ENCODE assay signal across 20 mouse cellular contexts in the genomic region with DNA sequence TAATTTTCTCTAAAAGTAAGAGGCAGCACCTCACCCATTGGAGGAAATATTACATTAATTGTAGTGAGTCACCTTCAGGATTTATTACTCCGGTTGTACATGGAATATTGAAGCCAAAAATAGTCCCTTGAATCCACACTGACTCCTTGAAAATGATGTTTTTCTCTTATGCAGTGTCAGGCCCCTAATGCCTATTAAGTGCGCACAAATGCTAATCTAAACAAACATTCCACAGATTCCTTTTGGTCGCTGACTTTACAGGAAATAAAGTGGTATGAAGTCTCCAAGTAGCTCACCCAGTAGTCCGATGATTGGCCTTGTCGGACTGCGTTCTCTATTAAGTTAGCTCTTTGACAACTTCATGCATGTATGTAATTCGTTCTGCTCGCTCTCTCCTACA. TPM values are rescaled to one million over a fixed set of nuclear protein-coding genes. Genes with fewer than 3 reads are reported as not detected.
A peak's percentile ranks its signal among the peaks of the same experiment; 100 is the strongest.
DNase-seq lines count a peak whose midpoint lies in the region; ATAC-seq and TF ChIP-seq lines count a peak whose summit lies in the region.
"Had no signal": no experiment of that assay in that cellular context is flagged by ENCODE, and none has a peak within 500 bp of the region (broad histone marks: within the 10 kb centered on the region; RNA-seq: fewer than 3 reads in every experiment).

No protein-coding gene starts in this region.

- no peak overlapping the region for H3K4me3 ChIP-seq in embryonic facial prominence, embryonic 15.5 days (replicated peaks)
- no peak overlapping the region for H3K4me3 ChIP-seq in embryonic facial prominence, embryonic 10.5 days
- H3K4me3 ChIP-seq in liver, embryonic 13.5 days (replicated peaks), result peak overlapping the region; percentile 6; the same call in 1 of the 2 replicates
- peak overlapping the region; percentile 5 for H3K4me3 ChIP-seq in intestine, embryonic 15.5 days (replicated peaks)
- H3K4me3 ChIP-seq in small intestine, adult 2 months (ENCODE audit: low read depth, low read length), result peak overlapping the region; percentile 54
- H3K4me3 ChIP-seq in hindbrain, postnatal 0 days (ENCODE audit: low read length), result no peak overlapping the region
- H3K4me3 ChIP-seq: hindbrain, embryonic 13.5 days; limb, embryonic 10.5 days had no signal

- no peaks in the 10 kb centered on the region for H3K9me3 ChIP-seq in embryonic facial prominence, embryonic 15.5 days (replicated peaks)
- H3K9me3 ChIP-seq in embryonic facial prominence, embryonic 10.5 days, result no peaks in the 10 kb centered on the region
- H3K9me3 ChIP-seq in liver, embryonic 13.5 days (replicated peaks), result no peaks in the 10 kb centered on the region
- no peaks in the 10 kb centered on the region for H3K9me3 ChIP-seq in intestine, embryonic 15.5 days
- H3K9me3 ChIP-seq in hindbrain, postnatal 0 days (ENCODE audit: low read length), result no peaks in the 10 kb centered on the region
- H3K9me3 ChIP-seq: hindbrain, embryonic 13.5 days; limb, embryonic 10.5 days had no signal

- 0 out of 2 replicates have a peak overlapping the region, but pooled peaks have one; percentile 39 for H3K27ac ChIP-seq in embryonic facial prominence, embryonic 15.5 days (replicated peaks)
- H3K27ac ChIP-seq in embryonic facial prominence, embryonic 10.5 days (replicated peaks), result no peak overlapping the region
- H3K27ac ChIP-seq in liver, embryonic 13.5 days, result peak overlapping the region; percentile 90
- H3K27ac ChIP-seq in intestine, embryonic 15.5 days, result peak overlapping the region; percentile 77
- H3K27ac ChIP-seq in small intestine, adult 2 months (ENCODE audit: insufficient read depth, low read depth, low read length), result peak overlapping the region; percentile 88
- H3K27ac ChIP-seq in hindbrain, postnatal 0 days, result no peak overlapping the region
- H3K27ac ChIP-seq: hindbrain, embryonic 13.5 days; limb, embryonic 10.5 days had no signal

- H3K27me3 ChIP-seq in embryonic facial prominence, embryonic 15.5 days, result no peaks in the 10 kb centered on the region
- no peaks in the 10 kb centered on the region for H3K27me3 ChIP-seq in embryonic facial prominence, embryonic 10.5 days (replicated peaks; ENCODE audit: low read depth, poor library complexity, severe bottlenecking)
- no peaks in the 10 kb centered on the region for H3K27me3 ChIP-seq in liver, embryonic 13.5 days
- H3K27me3 ChIP-seq in intestine, embryonic 15.5 days (replicated peaks), result no peaks in the 10 kb centered on the region
- no peaks in the 10 kb centered on the region for H3K27me3 ChIP-seq in small intestine, adult 2 months (ENCODE audit: control insufficient read depth, insufficient read depth, low read length)
- no peaks in the 10 kb centered on the region for H3K27me3 ChIP-seq in hindbrain, postnatal 0 days (ENCODE audit: insufficient read depth, low read length)
- H3K27me3 ChIP-seq: CH12.LX; hindbrain, embryonic 13.5 days had no signal

- H3K4me1 ChIP-seq in embryonic facial prominence, embryonic 15.5 days, result peaks cover 3% of the 10 kb centered on the region; the same call in 1 of the 2 replicates
- H3K4me1 ChIP-seq in embryonic facial prominence, embryonic 10.5 days, result peaks cover 13% of the 10 kb centered on the region
- peaks cover 94% of the 10 kb centered on the region for H3K4me1 ChIP-seq in liver, embryonic 13.5 days (replicated peaks)
- peaks cover 14% of the 10 kb centered on the region for H3K4me1 ChIP-seq in intestine, embryonic 15.5 days (replicated peaks)
- peaks cover 26% of the 10 kb centered on the region; the same call in 1 of the 2 replicates for H3K4me1 ChIP-seq in small intestine, adult 2 months (ENCODE audit: control insufficient read depth, insufficient read depth, insufficient read length, low read length)
- H3K4me1 ChIP-seq in hindbrain, postnatal 0 days (ENCODE audit: insufficient read depth, low read length), result peaks cover 4% of the 10 kb centered on the region; the same call in 1 of the 2 replicates

- ATAC-seq in embryonic facial prominence, embryonic 15.5 days (ENCODE audit: insufficient number of reproducible peaks, low FRiP score, low TSS enrichment, low read depth), result no peak
- no peak for ATAC-seq in liver, embryonic 13.5 days (ENCODE audit: low read depth)
- ATAC-seq in intestine, embryonic 15.5 days, result no peak
- ATAC-seq in hindbrain, postnatal 0 days, result no peak
- ATAC-seq: midbrain, embryonic 16.5 days had no signal

- WGBS in embryonic facial prominence, embryonic 15.5 days, result 59% methylated on average over 8 of the region's 8 CpGs
- WGBS in embryonic facial prominence, embryonic 10.5 days, result 74% methylated on average over 8 of the region's 8 CpGs
- 84% methylated on average over 8 of the region's 8 CpGs for WGBS in liver, embryonic 13.5 days (ENCODE audit: insufficient replicate concordance)
- WGBS in intestine, embryonic 15.5 days, result 41% methylated on average over 8 of the region's 8 CpGs
- 36% methylated on average over 8 of the region's 8 CpGs for WGBS in small intestine, adult 2 months
- WGBS in hindbrain, postnatal 0 days, result 71% methylated on average over 8 of the region's 8 CpGs

- TF ChIP-seq CTCF in small intestine, adult 2 months (IDR thresholded peaks at IDR 0.05; ENCODE audit: extremely low read depth, insufficient read length, insufficient replicate concordance, low read depth, low read length), result no peak
- TF ChIP-seq CTCF in hindbrain, postnatal 0 days (IDR thresholded peaks at IDR 0.05; ENCODE audit: low read depth), result no peak

- no peak overlapping the region for H3K4me2 ChIP-seq in embryonic facial prominence, embryonic 15.5 days (replicated peaks)
- peak overlapping the region; percentile 78 for H3K4me2 ChIP-seq in liver, embryonic 13.5 days
- peak overlapping the region; percentile 53 for H3K4me2 ChIP-seq in intestine, embryonic 15.5 days (replicated peaks)
- no peak overlapping the region for H3K4me2 ChIP-seq in hindbrain, postnatal 0 days (ENCODE audit: low read depth, low read length)
- H3K4me2 ChIP-seq: hindbrain, embryonic 13.5 days had no signal

- H3K36me3 ChIP-seq in embryonic facial prominence, embryonic 15.5 days, result no peaks in the 10 kb centered on the region
- H3K36me3 ChIP-seq in embryonic facial prominence, embryonic 10.5 days (replicated peaks), result no peaks in the 10 kb centered on the region
- H3K36me3 ChIP-seq in liver, embryonic 13.5 days, result peaks cover 4% of the 10 kb centered on the region; the same call in 1 of the 2 replicates
- no peaks in the 10 kb centered on the region for H3K36me3 ChIP-seq in intestine, embryonic 15.5 days
- peaks cover 17% of the 10 kb centered on the region for H3K36me3 ChIP-seq in small intestine, adult 2 months (ENCODE audit: control insufficient read depth, insufficient read depth, low read length)
- no peaks in the 10 kb centered on the region for H3K36me3 ChIP-seq in hindbrain, postnatal 0 days (ENCODE audit: insufficient read depth, low read length)
- H3K36me3 ChIP-seq: hindbrain, embryonic 13.5 days; limb, embryonic 10.5 days had no signal

- DNase-seq in embryonic facial prominence, embryonic 10.5 days (ENCODE audit: low spot score), result no peak
- DNase-seq in liver, embryonic 13.5 days, result no peak
- no peak for DNase-seq in liver
- DNase-seq in hindbrain, postnatal 0 days (ENCODE audit: low spot score), result no peak
- no peak for DNase-seq in retina, postnatal 1 day
- DNase-seq: adrenal gland, postnatal 36 days; cerebellum, adult 9-10 months; heart, adult 18-20 months; right cerebral cortex, postnatal 25 days had no signal

- H3K9ac ChIP-seq in embryonic facial prominence, embryonic 15.5 days, result no peak overlapping the region
- H3K9ac ChIP-seq in liver, embryonic 13.5 days, result peak overlapping the region; percentile 42; the same call in 1 of the 2 replicates
- H3K9ac ChIP-seq in intestine, embryonic 15.5 days, result peak overlapping the region; percentile 26
- no peak overlapping the region for H3K9ac ChIP-seq in hindbrain, postnatal 0 days (replicated peaks; ENCODE audit: low read length)
- H3K9ac ChIP-seq: hindbrain, embryonic 13.5 days had no signal

- TF ChIP-seq POLR2A in small intestine, adult 2 months (IDR thresholded peaks at IDR 0.05; ENCODE audit: low read depth, low read length), result no peak

RNA-seq across cellular contexts. Expression of gene AA986860, which starts 3.1 kb away (rescaled TPM):
- polyA plus RNA-seq in embryonic facial prominence, embryonic 15.5 days (2015; fragmentation: Nextera tagmentation; extraction: Ambion mirVana), result 12.7 and 14.3 TPM in 2 replicates
- 0.47 and 0.72 TPM in 2 replicates for polyA plus RNA-seq in embryonic facial prominence, embryonic 10.5 days (2016; fragmentation: Nextera tagmentation; extraction: Ambion mirVana)
- 6.2 and 8.3 TPM in 2 replicates for polyA plus RNA-seq in liver, embryonic 13.5 days (2015; fragmentation: Nextera tagmentation; extraction: Ambion mirVana)
- 58.1 and 62.2 TPM in 2 replicates for polyA plus RNA-seq in intestine, embryonic 15.5 days (2015; fragmentation: Nextera tagmentation; extraction: Ambion mirVana)
- 15.1 and 64.1 TPM in 2 replicates for polyA plus RNA-seq in small intestine, adult 2 months (2012; rRNA removed)
- 0.32 and 1.3 TPM in 2 replicates for total RNA-seq in hindbrain, postnatal 0 days (2014; rRNA removed)
- 0.58 and 0.59 TPM in 2 replicates for polyA plus RNA-seq in hindbrain, postnatal 0 days (2015; fragmentation: Nextera tagmentation; extraction: Ambion mirVana)

RNA-seq across cellular contexts. Expression of gene Pfkfb2, which starts 5.8 kb away (rescaled TPM):
- 9.2 and 10.1 TPM in 2 replicates for polyA plus RNA-seq in embryonic facial prominence, embryonic 15.5 days (2015; fragmentation: Nextera tagmentation; extraction: Ambion mirVana)
- 4.2 and 4.6 TPM in 2 replicates for polyA plus RNA-seq in embryonic facial prominence, embryonic 10.5 days (2016; fragmentation: Nextera tagmentation; extraction: Ambion mirVana)
- 4.5 and 5.4 TPM in 2 replicates for polyA plus RNA-seq in liver, embryonic 13.5 days (2015; fragmentation: Nextera tagmentation; extraction: Ambion mirVana)
- polyA plus RNA-seq in intestine, embryonic 15.5 days (2015; fragmentation: Nextera tagmentation; extraction: Ambion mirVana), result 10.8 and 11.2 TPM in 2 replicates
- polyA plus RNA-seq in small intestine, adult 2 months (2012; rRNA removed), result 4.2 and 9.6 TPM in 2 replicates
- total RNA-seq in hindbrain, postnatal 0 days (2014; rRNA removed), result 23.6 and 30.0 TPM in 2 replicates
- 13.3 and 13.5 TPM in 2 replicates for polyA plus RNA-seq in hindbrain, postnatal 0 days (2015; fragmentation: Nextera tagmentation; extraction: Ambion mirVana)

RNA-seq across cellular contexts. Expression of gene Yod1, which starts 17.7 kb away (rescaled TPM):
- polyA plus RNA-seq in embryonic facial prominence, embryonic 15.5 days (2015; fragmentation: Nextera tagmentation; extraction: Ambion mirVana), result 11.8 and 14.9 TPM in 2 replicates
- 9.2 and 10.6 TPM in 2 replicates for polyA plus RNA-seq in embryonic facial prominence, embryonic 10.5 days (2016; fragmentation: Nextera tagmentation; extraction: Ambion mirVana)
- 40.8 and 47.6 TPM in 2 replicates for polyA plus RNA-seq in liver, embryonic 13.5 days (2015; fragmentation: Nextera tagmentation; extraction: Ambion mirVana)
- 10.2 and 10.5 TPM in 2 replicates for polyA plus RNA-seq in intestine, embryonic 15.5 days (2015; fragmentation: Nextera tagmentation; extraction: Ambion mirVana)
- polyA plus RNA-seq in small intestine, adult 2 months (2012; rRNA removed), result 0.50 and 1.5 TPM in 2 replicates
- total RNA-seq in hindbrain, postnatal 0 days (2014; rRNA removed), result 10.4 and 11.9 TPM in 2 replicates
- polyA plus RNA-seq in hindbrain, postnatal 0 days (2015; fragmentation: Nextera tagmentation; extraction: Ambion mirVana), result 19.3 and 20.7 TPM in 2 replicates

RNA-seq across cellular contexts. Expression of gene Gm29427, which starts 19.3 kb away (rescaled TPM):
- polyA plus RNA-seq in embryonic facial prominence, embryonic 15.5 days (2015; fragmentation: Nextera tagmentation; extraction: Ambion mirVana), result not detected in 2 replicates
- polyA plus RNA-seq in embryonic facial prominence, embryonic 10.5 days (2016; fragmentation: Nextera tagmentation; extraction: Ambion mirVana), result not detected in 2 replicates
- not detected in 2 replicates for polyA plus RNA-seq in liver, embryonic 13.5 days (2015; fragmentation: Nextera tagmentation; extraction: Ambion mirVana)
- not detected in 2 replicates for polyA plus RNA-seq in intestine, embryonic 15.5 days (2015; fragmentation: Nextera tagmentation; extraction: Ambion mirVana)
- not detected in 2 replicates for polyA plus RNA-seq in small intestine, adult 2 months (2012; rRNA removed)
- total RNA-seq in hindbrain, postnatal 0 days (2014; rRNA removed), result not detected in 2 replicates
- not detected in 2 replicates for polyA plus RNA-seq in hindbrain, postnatal 0 days (2015; fragmentation: Nextera tagmentation; extraction: Ambion mirVana)
- total RNA-seq: adrenal gland, postnatal 36 days; CH12.LX; gastrocnemius, adult 8-10 months; megakaryocyte progenitor cell, adult 5-6 weeks had no signal
- polyA plus RNA-seq: heart, embryonic 16.5 days; limb, embryonic 10.5 days; midbrain, embryonic 16.5 days; neural tube, embryonic 11.5 days had no signal

Comparison
In these comparisons a context has a peak if more than half of its experiments do, and no peak if none do; other contexts are left out.
1. H3K27ac ChIP-seq: peak in embryonic facial prominence, embryonic 15.5 days (single experiment), liver, embryonic 13.5 days (single experiment), intestine, embryonic 15.5 days (single experiment) and small intestine, adult 2 months (single experiment); none in embryonic facial prominence, embryonic 10.5 days (single experiment) and hindbrain, postnatal 0 days (single experiment).
2. H3K4me2 ChIP-seq: peak in liver, embryonic 13.5 days (single experiment) and intestine, embryonic 15.5 days (single experiment); none in embryonic facial prominence, embryonic 15.5 days (single experiment) and hindbrain, postnatal 0 days (single experiment).
3. H3K4me3 ChIP-seq: peak in liver, embryonic 13.5 days (single experiment), intestine, embryonic 15.5 days (single experiment) and small intestine, adult 2 months (single experiment); none in embryonic facial prominence, embryonic 15.5 days (single experiment), embryonic facial prominence, embryonic 10.5 days (single experiment) and hindbrain, postnatal 0 days (single experiment).
4. H3K9ac ChIP-seq: peak in liver, embryonic 13.5 days (single experiment) and intestine, embryonic 15.5 days (single experiment); none in embryonic facial prominence, embryonic 15.5 days (single experiment) and hindbrain, postnatal 0 days (single experiment).